Mouse (Mus musculus) bone marrow, adult 2 months (tissue): Measurements from ENCODE around the gene Scnn1g.

ENCODE experiments used
- CTCF ChIP-seq: fragments of 200-500 bp; IDR thresholded peaks from 2 replicates; pipeline ENCODE4 v1.5.1; 2011; ENCODE audit warnings: low read length, control low read depth; ENCODE audit not compliant: control insufficient read depth, insufficient read depth
- POLR2A ChIP-seq: fragments of 200-500 bp; IDR thresholded peaks from 2 replicates; pipeline ENCODE4 v1.6.1; 2011; ENCODE audit warnings: low read depth, mild to moderate bottlenecking, control low read depth, low read length, borderline replicate concordance; ENCODE audit not compliant: control insufficient read depth

- TF ChIP-seq CTCF (no peak), POLR2A (no peak)
Observed at GRCm38 (mm10) chr7:121802471-121802870, 68.2 kb downstream of the Scnn1g start.
